Mouse (Mus musculus) liver, embryonic 11.5 days (tissue): ENCODE results near the gene Ralb. TPM values are rescaled to one million over a fixed set of nuclear protein-coding genes. Genes with fewer than 3 reads are reported as not detected.

Experiments
- ATAC-seq: fragments of 200-750 bp; cut with Nextera tagmentation; replicated peaks from 2 replicates; pipeline ENCODE4 v1.8.0; 2017; ENCODE audit warnings: moderate number of reproducible peaks, mild to moderate bottlenecking, moderate TSS enrichment, moderate library complexity; ENCODE audit not compliant: low FRiP score
- DNase-seq: peaks from one replicate; pipeline ENCODE4 v3.0.0-alpha.2; 2017; ENCODE audit warnings: low spot score
- H3K27ac ChIP-seq: fragments of 300-500 bp; sonication (generic); 2 replicates; pipeline ENCODE4 v1.5.1; 2014; ENCODE audit warnings: mild to moderate bottlenecking, low read depth, low read length, control low read depth
- H3K27me3 ChIP-seq: fragments of 300-500 bp; sonication (generic); replicated peaks from 2 replicates; pipeline ENCODE4 v1.6.1; 2014; ENCODE audit warnings: low read length, mixed read lengths; ENCODE audit not compliant: control insufficient read depth, insufficient read depth
- H3K36me3 ChIP-seq: fragments of 300-500 bp; sonication (generic); 2 replicates; pipeline ENCODE4 v1.6.1; 2014; ENCODE audit warnings: mild to moderate bottlenecking, low read length, moderate library complexity, mixed read lengths; ENCODE audit not compliant: control insufficient read depth, insufficient read depth
- H3K4me1 ChIP-seq: fragments of 300-500 bp; sonication (generic); replicated peaks from 2 replicates; pipeline ENCODE4 v1.6.1; 2014; ENCODE audit warnings: low read length, mixed read lengths; ENCODE audit not compliant: control insufficient read depth, insufficient read depth
- H3K4me2 ChIP-seq: fragments of 300-500 bp; sonication (generic); 2 replicates; pipeline ENCODE4 v1.6.1; 2014; ENCODE audit warnings: mild to moderate bottlenecking, control low read depth, moderate library complexity
- H3K4me3 ChIP-seq: fragments of 300-500 bp; sonication (generic); 2 replicates; pipeline ENCODE4 v1.5.1; 2014; ENCODE audit warnings: low read depth, low read length, control low read depth
- H3K9ac ChIP-seq: fragments of 300-500 bp; sonication (generic); 2 replicates; pipeline ENCODE4 v1.6.1; 2014; ENCODE audit warnings: low read depth, low read length, control low read depth
- H3K9me3 ChIP-seq: fragments of 300-500 bp; sonication (generic); 2 replicates; pipeline ENCODE4 v1.6.1; 2016; ENCODE audit warnings: low read length, inconsistent platforms, mixed read lengths; ENCODE audit not compliant: control insufficient read depth
- WGBS: fragments of 180-500 bp; shearing (Covaris S2); extraction: QIAGEN DNeasy Blood & Tissue Kit; methylation state at CpG from one replicate; pipeline ENCODE4 v1.1.7; 2014; 5-methylcytosine and 5-hydroxymethylcytosine counted together
- polyA plus RNA-seq: library from polyadenylated mRNA; unstranded; fragments of >200 nt; fragmentation: Nextera tagmentation; extraction: Ambion mirVana; gene quantifications from 2 replicates; pipeline ENCODE4 v1.2.1, GENCODE M21; 2014

Ralb gene
- polyA plus RNA-seq = 92.1 and 96.8 TPM in 2 replicates

DNA sequence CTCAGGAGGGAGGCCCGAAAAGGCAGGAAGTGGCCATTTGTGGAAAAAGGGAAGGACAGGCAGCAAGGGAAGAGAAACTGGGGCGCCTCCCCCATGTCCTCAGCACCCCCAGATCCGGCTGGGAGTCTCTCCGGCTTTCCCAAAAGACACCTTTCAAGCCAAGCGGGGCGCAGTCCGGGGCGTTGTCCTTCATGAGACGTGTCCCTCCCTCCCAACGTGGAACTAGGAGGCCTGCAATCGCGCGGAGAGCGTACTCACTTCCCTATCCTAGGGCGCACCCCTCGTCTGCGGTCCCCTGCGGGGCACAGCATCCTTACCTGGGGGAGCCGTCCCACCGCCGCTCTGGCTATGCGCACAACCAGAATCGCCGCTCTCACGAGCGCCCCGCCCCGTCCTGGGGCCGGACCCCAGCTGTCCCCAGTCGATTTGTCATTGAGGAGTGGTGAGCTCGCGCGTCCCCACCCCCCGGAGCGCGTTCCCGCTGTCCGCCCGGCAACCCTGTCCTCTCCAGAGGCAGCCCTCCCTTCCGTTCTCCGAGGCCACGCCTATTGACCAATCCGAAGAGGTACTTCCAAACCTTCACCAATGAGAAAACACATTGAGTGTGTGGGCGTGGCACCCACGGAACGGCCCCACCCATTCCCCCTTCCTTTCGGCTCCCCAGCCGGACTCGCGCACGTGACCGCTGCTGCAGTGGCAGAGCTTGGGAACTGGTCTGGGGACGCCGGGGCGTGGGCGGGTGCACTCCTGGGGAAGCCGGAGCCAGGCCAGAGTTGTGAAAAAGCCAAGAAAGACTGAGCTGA is at the start of gene Ralb:
Gene Ralb (minus strand): TSS at position 535 of the 803 bp plus-strand sequence.
- peaks cover 15% of the 10 kb centered on the region for H3K4me1 ChIP-seq
- DNase-seq = peak; percentile 96
- H3K9ac ChIP-seq = peak within 1 kb of the TSS; percentile 76
- no peaks in the 10 kb centered on the region for H3K27me3 ChIP-seq
- peak within 1 kb of the TSS; percentile 78 for H3K4me3 ChIP-seq
- H3K9me3 ChIP-seq = no peaks in the 10 kb centered on the region
- peak; percentile 97 for ATAC-seq
- peak within 1 kb of the TSS; percentile 79 for H3K27ac ChIP-seq
- peak within 1 kb of the TSS; percentile 89 for H3K4me2 ChIP-seq
- under 1% methylated on average over 57 of the region's 57 CpGs for WGBS
- H3K36me3 ChIP-seq = no peaks in the 10 kb centered on the region

- Histone ChIP-seq H3K9ac (no peak overlapping the region), H3K9me3 (no peaks in the 10 kb centered on the region), H3K4me1 (no peaks in the 10 kb centered on the region), H3K4me2 (no peak overlapping the region), H3K4me3 (no peak overlapping the region), H3K36me3 (no peaks in the 10 kb centered on the region), H3K27ac (no peak overlapping the region), H3K27me3 (no peaks in the 10 kb centered on the region)
- DNase-seq (no peak), ATAC-seq (no peak)
- WGBS = 89% methylated on average over 1 of the region's 1 CpGs
Observed at GRCm38 (mm10) chr1:119551651-119552050, 47.1 kb upstream of the Ralb start.

DNA sequence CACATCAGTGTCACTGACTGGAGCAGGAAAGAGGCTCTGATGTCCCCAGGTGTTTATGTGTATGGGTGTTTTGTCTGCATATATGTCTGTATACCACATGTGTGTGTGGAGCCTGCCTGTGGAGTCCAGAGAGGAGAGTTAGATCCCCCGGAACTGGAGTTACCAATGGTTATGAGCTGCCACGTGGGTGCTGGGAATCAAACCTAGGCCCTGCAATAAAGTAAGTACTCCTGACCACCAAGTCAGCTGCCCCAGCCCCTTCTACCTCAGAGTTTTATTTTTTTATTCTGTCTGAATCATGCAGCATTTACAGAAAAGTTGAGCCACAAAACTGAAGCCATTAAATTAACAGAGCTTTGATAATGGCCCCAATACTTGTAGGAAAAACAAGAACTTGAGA is 45.5 kb upstream of the Ralb start:
- Histone ChIP-seq H3K4me3 (no peak overlapping the region), H3K27ac (no peak overlapping the region), H3K9ac (no peak overlapping the region), H3K4me1 (0 out of 2 replicates have a peak, but pooled peaks cover 2% of the 10 kb centered on the region), H3K4me2 (no peak overlapping the region), H3K27me3 (no peaks in the 10 kb centered on the region), H3K36me3 (no peaks in the 10 kb centered on the region), H3K9me3 (no peaks in the 10 kb centered on the region)
- WGBS = 89% methylated on average over 2 of the region's 2 CpGs
- ATAC-seq = no peak
- DNase-seq = no peak

DNA sequence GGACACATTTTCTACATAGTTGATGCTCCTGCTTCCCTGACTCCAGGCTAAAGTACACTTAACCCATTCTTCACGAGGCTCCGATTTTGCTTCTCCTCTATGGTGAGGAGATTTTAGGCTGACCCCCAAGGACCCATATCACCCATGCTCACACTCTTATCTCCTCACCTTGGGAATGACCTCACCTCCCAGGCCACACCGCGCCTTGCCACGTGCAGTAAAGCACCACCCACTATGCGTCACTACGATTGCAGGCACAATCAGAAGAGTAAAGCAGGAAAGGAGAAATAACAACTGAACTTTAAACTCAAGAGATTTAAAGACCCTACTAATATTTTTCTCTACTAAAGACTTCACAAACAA is 44.7 kb upstream of the Ralb start:
- H3K4me1 ChIP-seq = peaks cover 8% of the 10 kb centered on the region
- H3K36me3 ChIP-seq = no peaks in the 10 kb centered on the region
- DNase-seq (no peak), ATAC-seq (no peak)
- WGBS = 73% methylated on average over 7 of the region's 7 CpGs
- H3K9me3 ChIP-seq = no peaks in the 10 kb centered on the region
- H3K27me3 ChIP-seq = no peaks in the 10 kb centered on the region
- no peak overlapping the region for H3K4me2 ChIP-seq
- no peak overlapping the region for H3K9ac ChIP-seq
- no peak overlapping the region for H3K4me3 ChIP-seq
- no peak overlapping the region for H3K27ac ChIP-seq

GRCm38 (mm10) chr1:119548668-119549326 is 44.2 kb upstream of the Ralb start:
- no peak for DNase-seq
- no peaks in the 10 kb centered on the region for H3K9me3 ChIP-seq
- no peaks in the 10 kb centered on the region for H3K36me3 ChIP-seq
- no peaks in the 10 kb centered on the region for H3K27me3 ChIP-seq
- H3K4me3 ChIP-seq = no peak overlapping the region
- 66% methylated on average over 7 of the region's 7 CpGs for WGBS
- no peak overlapping the region for H3K27ac ChIP-seq
- ATAC-seq = no peak
- H3K9ac ChIP-seq = no peak overlapping the region
- peaks cover 8% of the 10 kb centered on the region for H3K4me1 ChIP-seq
- no peak overlapping the region for H3K4me2 ChIP-seq

DNA sequence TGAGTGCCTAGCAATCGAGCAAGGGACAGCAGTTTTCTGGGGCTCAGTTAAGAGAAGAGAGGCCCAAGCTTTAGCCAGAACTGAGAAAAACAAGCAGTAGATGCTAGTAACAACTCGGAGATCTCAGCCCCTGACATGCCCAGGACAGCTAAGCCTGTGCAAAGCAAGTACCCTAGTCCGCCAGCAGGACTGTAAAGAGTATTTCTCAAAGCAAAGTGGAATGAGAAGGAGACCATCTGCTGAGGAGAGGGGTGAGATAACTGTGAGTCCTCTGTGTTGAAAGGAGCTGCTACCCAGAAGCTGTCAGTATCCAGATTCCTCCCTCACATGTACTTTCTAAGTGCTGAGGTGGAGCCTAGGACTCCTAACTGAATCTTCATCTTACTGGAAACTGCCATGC is 41.9 kb upstream of the Ralb start:
- 79% methylated on average over 3 of the region's 3 CpGs for WGBS
- no peak overlapping the region for H3K4me3 ChIP-seq
- ATAC-seq (no peak), DNase-seq (no peak)
- H3K9me3 ChIP-seq = no peaks in the 10 kb centered on the region
- H3K9ac ChIP-seq = no peak overlapping the region
- H3K4me2 ChIP-seq = no peak overlapping the region
- H3K27ac ChIP-seq = no peak overlapping the region
- peaks cover 8% of the 10 kb centered on the region for H3K4me1 ChIP-seq
- no peaks in the 10 kb centered on the region for H3K27me3 ChIP-seq
- no peaks in the 10 kb centered on the region for H3K36me3 ChIP-seq

- 84% methylated on average over 4 of the region's 4 CpGs for WGBS
Observed at GRCm38 (mm10) chr1:119545671-119546070, 41.1 kb upstream of the Ralb start.

GRCm38 (mm10) chr1:119545164-119545563 is 40.6 kb upstream of the Ralb start:
- no peaks in the 10 kb centered on the region for H3K27me3 ChIP-seq
- ATAC-seq = peak; percentile 67
- no peak overlapping the region for H3K27ac ChIP-seq

More at GRCm38 (mm10) chr1:119545671-119546070, 41.1 kb upstream of the Ralb start:
- H3K9ac ChIP-seq = no peak overlapping the region
- H3K27me3 ChIP-seq = no peaks in the 10 kb centered on the region
- H3K4me1 ChIP-seq = peaks cover 8% of the 10 kb centered on the region
- no peak overlapping the region for H3K27ac ChIP-seq
- no peak for DNase-seq
- H3K4me3 ChIP-seq = no peak overlapping the region
- ATAC-seq = no peak
- H3K9me3 ChIP-seq = no peaks in the 10 kb centered on the region
- no peak overlapping the region for H3K4me2 ChIP-seq
- H3K36me3 ChIP-seq = no peaks in the 10 kb centered on the region

More at GRCm38 (mm10) chr1:119545164-119545563, 40.6 kb upstream of the Ralb start:
- H3K4me2 ChIP-seq = no peak overlapping the region
- DNase-seq = no peak
- WGBS = 41% methylated on average over 2 of the region's 2 CpGs
- H3K4me3 ChIP-seq = no peak overlapping the region
- H3K4me1 ChIP-seq = peaks cover 8% of the 10 kb centered on the region
- no peaks in the 10 kb centered on the region for H3K36me3 ChIP-seq
- no peaks in the 10 kb centered on the region for H3K9me3 ChIP-seq
- no peak overlapping the region for H3K9ac ChIP-seq
